ENCODE assay signal across 22 mouse cellular contexts in genomic region chr19:33217791-33218300, GRCm38 (mm10).
A peak's percentile ranks its signal among the peaks of the same experiment; 100 is the strongest.
DNase-seq lines count a peak whose midpoint lies in the region; ATAC-seq lines count a peak whose summit lies in the region.
"Had no signal": no experiment of that assay in that cellular context is flagged by ENCODE, and none has a peak within 500 bp of the region (broad histone marks: within the 10 kb centered on the region; RNA-seq: fewer than 3 reads in every experiment).

No protein-coding gene starts in this region.

- H3K4me3 ChIP-seq in midbrain, embryonic 11.5 days (ENCODE audit: low read depth, low read length) = no peak overlapping the region
- no peak overlapping the region for H3K4me3 ChIP-seq in midbrain, embryonic 16.5 days (ENCODE audit: low read depth, low read length)
- H3K4me3 ChIP-seq in hindbrain, embryonic 11.5 days (ENCODE audit: low read depth, low read length) = no peak overlapping the region
- H3K4me3 ChIP-seq: embryonic facial prominence, embryonic 13.5 days; forebrain, embryonic 15.5 days; heart, embryonic 13.5 days; hindbrain, embryonic 13.5 days; layer of hippocampus, adult 2 months; limb, embryonic 15.5 days; liver, embryonic 15.5 days; midbrain, embryonic 12.5 days; neural tube, embryonic 12.5 days had no signal

- H3K36me3 ChIP-seq in midbrain, embryonic 11.5 days (ENCODE audit: control insufficient read depth, insufficient read depth, low read length) = no peaks in the 10 kb centered on the region
- no peaks in the 10 kb centered on the region for H3K36me3 ChIP-seq in midbrain, embryonic 16.5 days (ENCODE audit: control insufficient read depth, insufficient read depth, low read length)
- H3K36me3 ChIP-seq in hindbrain, embryonic 11.5 days (ENCODE audit: control insufficient read depth, insufficient read depth, low read length) = no peaks in the 10 kb centered on the region
- H3K36me3 ChIP-seq: embryonic facial prominence, embryonic 13.5 days; forebrain, embryonic 15.5 days; heart, embryonic 13.5 days; hindbrain, embryonic 13.5 days; limb, embryonic 15.5 days; liver, embryonic 15.5 days; midbrain, embryonic 12.5 days; neural tube, embryonic 12.5 days had no signal

- whole genome bisulfite sequencing in midbrain, embryonic 11.5 days = 92% methylated on average over 6 of the region's 6 CpGs
- 92% methylated on average over 6 of the region's 6 CpGs for WGBS in midbrain, embryonic 16.5 days
- WGBS in hindbrain, embryonic 11.5 days = 93% methylated on average over 6 of the region's 6 CpGs

- H3K9ac ChIP-seq in midbrain, embryonic 11.5 days (ENCODE audit: low read length) = no peak overlapping the region
- H3K9ac ChIP-seq in midbrain, embryonic 16.5 days (ENCODE audit: low read depth, low read length) = no peak overlapping the region
- H3K9ac ChIP-seq in hindbrain, embryonic 11.5 days (ENCODE audit: low read depth, low read length) = no peak overlapping the region
- H3K9ac ChIP-seq: embryonic facial prominence, embryonic 13.5 days; forebrain, embryonic 15.5 days; heart, embryonic 13.5 days; hindbrain, embryonic 13.5 days; limb, embryonic 15.5 days; liver, embryonic 15.5 days; midbrain, embryonic 12.5 days; neural tube, embryonic 12.5 days had no signal

- DNase-seq in gastrocnemius, adult 18-20 months (ENCODE audit: low spot score) = peak; percentile 18
- no peak for DNase-seq in gastrocnemius, postnatal 4 days (ENCODE audit: low spot score in 2 of 2)
- DNase-seq in kidney, postnatal 10 days = peak; percentile 56
- no peak for DNase-seq in kidney, adult 8-10 months
- DNase-seq in midbrain, embryonic 11.5 days (ENCODE audit: low spot score, missing footprints) = peak; percentile 45
- peak; percentile 17 for DNase-seq in heart, postnatal 4 days
- no peak for DNase-seq in hindbrain, embryonic 11.5 days (ENCODE audit: low spot score)
- DNase-seq: adrenal gland, adult 2 months; B cell, adult 2 months; cerebellum, adult 9-10 months; thymus, postnatal 25 days had no signal

- no peak for ATAC-seq in midbrain, embryonic 11.5 days (ENCODE audit: low FRiP score)
- ATAC-seq in midbrain, embryonic 16.5 days = no peak
- no peak for ATAC-seq in hindbrain, embryonic 11.5 days (ENCODE audit: low FRiP score)
- ATAC-seq: forebrain, embryonic 15.5 days; inflammation-experienced regulatory T-cells, adult 6 months had no signal

- H3K27me3 ChIP-seq in midbrain, embryonic 11.5 days (ENCODE audit: control insufficient read depth, insufficient read depth, low read length) = no peaks in the 10 kb centered on the region
- H3K27me3 ChIP-seq in midbrain, embryonic 16.5 days (ENCODE audit: control insufficient read depth, insufficient read depth, low read depth, low read length) = no peaks in the 10 kb centered on the region
- no peaks in the 10 kb centered on the region for H3K27me3 ChIP-seq in hindbrain, embryonic 11.5 days (ENCODE audit: control insufficient read depth, insufficient read depth, low read length)
- H3K27me3 ChIP-seq: embryonic facial prominence, embryonic 13.5 days; forebrain, embryonic 15.5 days; heart, embryonic 13.5 days; hindbrain, embryonic 13.5 days; limb, embryonic 15.5 days; liver, embryonic 15.5 days; neural tube, embryonic 12.5 days had no signal

- H3K27ac ChIP-seq in midbrain, embryonic 11.5 days (ENCODE audit: low read depth, low read length) = no peak overlapping the region
- H3K27ac ChIP-seq in midbrain, embryonic 16.5 days (ENCODE audit: low read length) = no peak overlapping the region
- H3K27ac ChIP-seq in hindbrain, embryonic 11.5 days (ENCODE audit: low read depth, low read length) = no peak overlapping the region
- H3K27ac ChIP-seq: embryonic facial prominence, embryonic 13.5 days; forebrain, embryonic 15.5 days; heart, embryonic 13.5 days; hindbrain, embryonic 13.5 days; layer of hippocampus, adult 2 months; limb, embryonic 15.5 days; liver, embryonic 15.5 days; midbrain, embryonic 12.5 days; neural tube, embryonic 12.5 days had no signal

- H3K4me2 ChIP-seq in midbrain, embryonic 11.5 days = no peak overlapping the region
- H3K4me2 ChIP-seq in midbrain, embryonic 16.5 days (ENCODE audit: low read length) = no peak overlapping the region
- no peak overlapping the region for H3K4me2 ChIP-seq in hindbrain, embryonic 11.5 days (replicated peaks; ENCODE audit: low read depth, low read length)
- H3K4me2 ChIP-seq: embryonic facial prominence, embryonic 13.5 days; forebrain, embryonic 15.5 days; heart, embryonic 13.5 days; hindbrain, embryonic 13.5 days; limb, embryonic 15.5 days; liver, embryonic 15.5 days; midbrain, embryonic 12.5 days; neural tube, embryonic 12.5 days had no signal

- no peaks in the 10 kb centered on the region for H3K9me3 ChIP-seq in midbrain, embryonic 11.5 days (ENCODE audit: control insufficient read depth, low read length)
- H3K9me3 ChIP-seq in midbrain, embryonic 16.5 days (replicated peaks; ENCODE audit: control insufficient read depth, low read length, poor library complexity, severe bottlenecking) = no peaks in the 10 kb centered on the region
- no peaks in the 10 kb centered on the region for H3K9me3 ChIP-seq in hindbrain, embryonic 11.5 days (ENCODE audit: control insufficient read depth, low read length)
- H3K9me3 ChIP-seq: embryonic facial prominence, embryonic 13.5 days; forebrain, embryonic 15.5 days; heart, embryonic 13.5 days; hindbrain, embryonic 13.5 days; limb, embryonic 15.5 days; liver, embryonic 15.5 days; midbrain, embryonic 12.5 days; neural tube, embryonic 12.5 days had no signal

- peaks cover 4% of the 10 kb centered on the region for H3K4me1 ChIP-seq in midbrain, embryonic 11.5 days (ENCODE audit: control insufficient read depth, insufficient read depth, low read length)
- peaks cover 6% of the 10 kb centered on the region for H3K4me1 ChIP-seq in midbrain, embryonic 16.5 days (ENCODE audit: control insufficient read depth, insufficient read depth, low read length)
- H3K4me1 ChIP-seq in hindbrain, embryonic 11.5 days (replicated peaks; ENCODE audit: control insufficient read depth, insufficient read depth, low read length) = no peaks in the 10 kb centered on the region
- H3K4me1 ChIP-seq: forebrain, embryonic 15.5 days; heart, embryonic 13.5 days; limb, embryonic 15.5 days; liver, embryonic 15.5 days; neural tube, embryonic 12.5 days had no signal

Comparison
In these comparisons a context has a peak if more than half of its experiments do, and no peak if none do; other contexts are left out.
1. DNase-seq: peak in gastrocnemius, adult 18-20 months (single experiment), kidney, postnatal 10 days (single experiment), midbrain, embryonic 11.5 days (single experiment) and heart, postnatal 4 days (single experiment); none in gastrocnemius, postnatal 4 days (0 of 2), kidney, adult 8-10 months (0 of 2) and hindbrain, embryonic 11.5 days (single experiment).